Mouse (Mus musculus) lung, embryonic 16.5 days (tissue): ENCODE results near the gene Aoc3. TPM values are rescaled to one million over a fixed set of nuclear protein-coding genes. Genes with fewer than 3 reads are reported as not detected.

Source experiments
- ATAC-seq: fragments of 200-750 bp; cut with Nextera tagmentation; 2 replicates; pipeline ENCODE4 v1.8.0; 2017; ENCODE audit warnings: low read depth, mild to moderate bottlenecking, moderate library complexity
- H3K27ac ChIP-seq: fragments of 300-500 bp; sonication (generic); 2 replicates; pipeline ENCODE4 v1.5.1; 2014; ENCODE audit warnings: mild to moderate bottlenecking, control low read depth, low read length
- H3K27me3 ChIP-seq: fragments of 300-500 bp; sonication (generic); 2 replicates; pipeline ENCODE4 v1.6.1; 2014; ENCODE audit warnings: low read depth, low read length, mixed read lengths; ENCODE audit not compliant: control insufficient read depth, insufficient read depth
- H3K36me3 ChIP-seq: fragments of 300-500 bp; sonication (generic); 2 replicates; pipeline ENCODE4 v1.6.1; 2014; ENCODE audit warnings: low read length; ENCODE audit not compliant: control insufficient read depth, insufficient read depth
- H3K4me1 ChIP-seq: fragments of 300-500 bp; sonication (generic); replicated peaks from 2 replicates; pipeline ENCODE4 v1.6.1; 2014; ENCODE audit warnings: low read length, mixed read lengths; ENCODE audit not compliant: control insufficient read depth, insufficient read depth
- H3K4me2 ChIP-seq: fragments of 300-500 bp; sonication (generic); 2 replicates; pipeline ENCODE4 v1.6.1; 2014; ENCODE audit warnings: low read depth, low read length, control low read depth
- H3K4me3 ChIP-seq: fragments of 300-500 bp; sonication (generic); 2 replicates; pipeline ENCODE4 v1.5.1; 2014; ENCODE audit warnings: mild to moderate bottlenecking, low read length, control low read depth
- H3K9ac ChIP-seq: fragments of 300-500 bp; sonication (generic); 2 replicates; pipeline ENCODE4 v1.6.1; 2014; ENCODE audit warnings: low read length, control low read depth
- H3K9me3 ChIP-seq: fragments of 300-500 bp; sonication (generic); 2 replicates; pipeline ENCODE4 v1.6.1; 2016; ENCODE audit warnings: low read length; ENCODE audit not compliant: control insufficient read depth
- WGBS: fragments of 180-500 bp; shearing (Covaris S2); extraction: QIAGEN DNeasy Blood & Tissue Kit; methylation state at CpG from one replicate; pipeline ENCODE4 v1.1.7; 2014; 5-methylcytosine and 5-hydroxymethylcytosine counted together
- polyA plus RNA-seq: library from polyadenylated mRNA; unstranded; fragments of >200 nt; fragmentation: Nextera tagmentation; extraction: Ambion mirVana; gene quantifications from 2 replicates; pipeline ENCODE4 v1.2.1, GENCODE M21; 2015

Gene Aoc3
- polyA plus RNA-seq, 1 experiment from 2014 or later = 1.9 TPM

- Histone ChIP-seq H3K4me3 (peak within 1 kb of the TSS; percentile 79), H3K4me2 (peak within 1 kb of the TSS; percentile 90), H3K9ac (peak within 1 kb of the TSS; percentile 86), H3K4me1 (peaks cover 10% of the 10 kb centered on the region), H3K27ac (no peak within 1 kb of the TSS), H3K9me3 (no peaks in the 10 kb centered on the region), H3K27me3 (no peaks in the 10 kb centered on the region), H3K36me3 (peaks cover 10% of the 10 kb centered on the region)
- 5% methylated on average over 39 of the region's 39 CpGs for WGBS
- peak; percentile 96 for ATAC-seq
Measured at GRCm38 (mm10) chr11:101302004-101302798, 28.2 kb upstream of the Aoc3 start, which contains the start of gene Becn1. TSS of gene Becn1 (minus strand) at chr11:101302286.

- WGBS = 23% methylated on average over 5 of the region's 5 CpGs
- peaks cover 2% of the 10 kb centered on the region; the same call in 1 of the 2 replicates for H3K27me3 ChIP-seq
- no peak overlapping the region for H3K4me2 ChIP-seq
- H3K4me1 ChIP-seq = no peaks in the 10 kb centered on the region
- no peak overlapping the region for H3K9ac ChIP-seq
- ATAC-seq = no peak
- H3K27ac ChIP-seq = no peak overlapping the region
- H3K36me3 ChIP-seq = no peaks in the 10 kb centered on the region
- H3K4me3 ChIP-seq = no peak overlapping the region
- no peaks in the 10 kb centered on the region for H3K9me3 ChIP-seq
Measured at GRCm38 (mm10) chr11:101307744-101308143, 22.7 kb upstream of the Aoc3 start.

GRCm38 (mm10) chr11:101311083-101311482, 19.3 kb upstream of the Aoc3 start:
- peaks cover 2% of the 10 kb centered on the region; the same call in 1 of the 2 replicates for H3K27me3 ChIP-seq
- no peak overlapping the region for H3K9ac ChIP-seq
- no peak for ATAC-seq
- H3K4me1 ChIP-seq = peaks cover 2% of the 10 kb centered on the region; the same call in 1 of the 2 replicates
- no peaks in the 10 kb centered on the region for H3K9me3 ChIP-seq
- H3K36me3 ChIP-seq = no peaks in the 10 kb centered on the region
- no peak overlapping the region for H3K27ac ChIP-seq
- H3K4me3 ChIP-seq = no peak overlapping the region
- no peak overlapping the region for H3K4me2 ChIP-seq
- 89% methylated on average over 3 of the region's 3 CpGs for WGBS

GRCm38 (mm10) chr11:101312150-101312549, 18.3 kb upstream of the Aoc3 start:
- 35% methylated on average over 3 of the region's 3 CpGs for WGBS
- no peak for ATAC-seq
- H3K4me2 ChIP-seq = no peak overlapping the region
- no peaks in the 10 kb centered on the region for H3K36me3 ChIP-seq
- H3K4me3 ChIP-seq = no peak overlapping the region
- H3K9ac ChIP-seq = no peak overlapping the region
- no peak overlapping the region for H3K27ac ChIP-seq
- no peaks in the 10 kb centered on the region for H3K9me3 ChIP-seq
- peaks cover 2% of the 10 kb centered on the region; the same call in 1 of the 2 replicates for H3K27me3 ChIP-seq
- peaks cover 7% of the 10 kb centered on the region for H3K4me1 ChIP-seq

GRCm38 (mm10) chr11:101314567-101314966, 15.8 kb upstream of the Aoc3 start:
- 97% methylated on average over 1 of the region's 1 CpGs for WGBS
- no peak overlapping the region for H3K9ac ChIP-seq
- no peak overlapping the region for H3K4me3 ChIP-seq
- peaks cover 11% of the 10 kb centered on the region for H3K36me3 ChIP-seq
- peaks cover 11% of the 10 kb centered on the region for H3K4me1 ChIP-seq
- no peak overlapping the region for H3K4me2 ChIP-seq
- no peak overlapping the region for H3K27ac ChIP-seq
- ATAC-seq = no peak
- no peaks in the 10 kb centered on the region for H3K9me3 ChIP-seq
- no peaks in the 10 kb centered on the region for H3K27me3 ChIP-seq

GRCm38 (mm10) chr11:101315082-101315650, 15.2 kb upstream of the Aoc3 start:
- 81% methylated on average over 8 of the region's 8 CpGs for WGBS
- Histone ChIP-seq H3K9me3 (no peaks in the 10 kb centered on the region), H3K4me2 (peak overlapping the region; percentile 82), H3K27me3 (no peaks in the 10 kb centered on the region), H3K36me3 (peaks cover 16% of the 10 kb centered on the region), H3K27ac (peak overlapping the region; percentile 51), H3K4me3 (peak overlapping the region; percentile 72), H3K9ac (peak overlapping the region; percentile 86), H3K4me1 (peaks cover 11% of the 10 kb centered on the region)
- peak; percentile 15; the same call in 1 of the 2 replicates for ATAC-seq

GRCm38 (mm10) chr11:101315665-101316500, 14.5 kb upstream of the Aoc3 start, which contains the start of gene Psme3:
TSS of gene Psme3 (plus strand) at chr11:101316213.
- ATAC-seq = peak; percentile 93
- H3K9ac ChIP-seq = peak within 1 kb of the TSS; percentile 86
- peaks cover 23% of the 10 kb centered on the region for H3K36me3 ChIP-seq
- H3K4me1 ChIP-seq = peaks cover 11% of the 10 kb centered on the region
- no peaks in the 10 kb centered on the region for H3K27me3 ChIP-seq
- peak within 1 kb of the TSS; percentile 82 for H3K4me2 ChIP-seq
- peak within 1 kb of the TSS; percentile 51 for H3K27ac ChIP-seq
- under 1% methylated on average over 55 of the region's 62 CpGs for WGBS
- H3K9me3 ChIP-seq = no peaks in the 10 kb centered on the region
- H3K4me3 ChIP-seq = peak within 1 kb of the TSS; percentile 72

GRCm38 (mm10) chr11:101316501-101316917, 13.9 kb upstream of the Aoc3 start:
- H3K9ac ChIP-seq = peak overlapping the region; percentile 86
- peaks cover 28% of the 10 kb centered on the region for H3K36me3 ChIP-seq
- H3K4me1 ChIP-seq = peaks cover 11% of the 10 kb centered on the region
- WGBS = 0% methylated on average over 17 of the region's 17 CpGs
- H3K4me3 ChIP-seq = peak overlapping the region; percentile 72
- H3K4me2 ChIP-seq = peak overlapping the region; percentile 82
- no peaks in the 10 kb centered on the region for H3K27me3 ChIP-seq
- H3K9me3 ChIP-seq = no peaks in the 10 kb centered on the region
- peak; percentile 56 for ATAC-seq
- H3K27ac ChIP-seq = peak overlapping the region; percentile 26
